Mouse (Mus musculus) hindbrain, embryonic 15.5 days (tissue): Measurements from ENCODE around the gene Ranbp3l. TPM values are rescaled to one million over a fixed set of nuclear protein-coding genes. Genes with fewer than 3 reads are reported as not detected.

ENCODE experiments used
- ATAC-seq: fragments of 200-750 bp; cut with Nextera tagmentation; 2 replicates; pipeline ENCODE4 v1.8.0; 2017; ENCODE audit warnings: low read depth, moderate number of reproducible peaks, moderate TSS enrichment; ENCODE audit not compliant: low FRiP score
- H3K27ac ChIP-seq: fragments of 300-500 bp; sonication (generic); replicated peaks from 2 replicates; pipeline ENCODE4 v1.5.1; 2015; ENCODE audit warnings: mild to moderate bottlenecking, inconsistent platforms
- H3K27me3 ChIP-seq: fragments of 300-500 bp; sonication (generic); 2 replicates; pipeline ENCODE4 v1.6.1; 2015; ENCODE audit warnings: control low read depth, inconsistent platforms
- H3K36me3 ChIP-seq: fragments of 300-500 bp; sonication (generic); 2 replicates; pipeline ENCODE4 v1.6.1; 2015; ENCODE audit warnings: control low read depth, inconsistent platforms
- H3K4me1 ChIP-seq: fragments of 300-500 bp; sonication (generic); replicated peaks from 2 replicates; pipeline ENCODE4 v1.6.1; 2015; ENCODE audit warnings: control low read depth, inconsistent platforms
- H3K4me2 ChIP-seq: fragments of 300-500 bp; sonication (generic); 2 replicates; pipeline ENCODE4 v1.6.1; 2015; ENCODE audit warnings: moderate library complexity, mild to moderate bottlenecking, inconsistent platforms
- H3K4me3 ChIP-seq: fragments of 300-500 bp; sonication (generic); 2 replicates; pipeline ENCODE4 v1.5.1; 2015; ENCODE audit warnings: mild to moderate bottlenecking, inconsistent platforms
- H3K9ac ChIP-seq: fragments of 300-500 bp; sonication (generic); 2 replicates; pipeline ENCODE4 v1.6.1; 2015; ENCODE audit warnings: inconsistent platforms
- H3K9me3 ChIP-seq: fragments of 300-500 bp; sonication (generic); 2 replicates; pipeline ENCODE4 v1.6.1; 2016; ENCODE audit warnings: control low read depth, inconsistent platforms
- WGBS: fragments of 180-500 bp; shearing (Covaris S2); methylation state at CpG from one replicate; pipeline ENCODE4 v1.1.7; 2015; 5-methylcytosine and 5-hydroxymethylcytosine counted together
- polyA plus RNA-seq: library from polyadenylated mRNA; unstranded; fragments of >200 nt; fragmentation: Nextera tagmentation; extraction: Ambion mirVana; gene quantifications from 2 replicates; pipeline ENCODE4 v1.2.1, GENCODE M21; 2015

Ranbp3l gene
- polyA plus RNA-seq, 1 experiment from 2014 or later, result 12.4 TPM

GRCm38 (mm10) chr15:9071556-9072544 is 104.1 kb downstream of the Ranbp3l start:
- peak; percentile 63 for ATAC-seq
- Histone ChIP-seq H3K9ac (peak overlapping the region; percentile 80), H3K4me1 (peaks cover 39% of the 10 kb centered on the region), H3K27me3 (no peaks in the 10 kb centered on the region), H3K36me3 (no peaks in the 10 kb centered on the region), H3K27ac (peak overlapping the region; percentile 90), H3K9me3 (no peaks in the 10 kb centered on the region), H3K4me2 (peak overlapping the region; percentile 63), H3K4me3 (peak overlapping the region; percentile 84)
- under 1% methylated on average over 52 of the region's 66 CpGs for WGBS

- Histone ChIP-seq H3K4me3 (peak overlapping the region; percentile 84), H3K9ac (peak overlapping the region; percentile 80; the same call in 1 of the 2 replicates), H3K36me3 (no peaks in the 10 kb centered on the region), H3K27ac (no peak overlapping the region), H3K27me3 (no peaks in the 10 kb centered on the region), H3K4me2 (peak overlapping the region; percentile 63), H3K9me3 (no peaks in the 10 kb centered on the region), H3K4me1 (peaks cover 39% of the 10 kb centered on the region)
- 32% methylated on average over 5 of the region's 5 CpGs for WGBS
- no peak for ATAC-seq
These were observed 104.9 kb downstream of the Ranbp3l start for GRCm38 (mm10) chr15:9072630-9073029.

GRCm38 (mm10) chr15:9073067-9073608 is 105.4 kb downstream of the Ranbp3l start:
- H3K9me3 ChIP-seq, result no peaks in the 10 kb centered on the region
- H3K4me2 ChIP-seq, result peak overlapping the region; percentile 63
- H3K36me3 ChIP-seq, result no peaks in the 10 kb centered on the region
- peak overlapping the region; percentile 84 for H3K4me3 ChIP-seq
- H3K9ac ChIP-seq, result no peak overlapping the region
- H3K4me1 ChIP-seq, result peaks cover 39% of the 10 kb centered on the region
- no peaks in the 10 kb centered on the region for H3K27me3 ChIP-seq
- ATAC-seq, result no peak
- 48% methylated on average over 12 of the region's 12 CpGs for WGBS
- no peak overlapping the region for H3K27ac ChIP-seq

- WGBS, result 80% methylated on average over 5 of the region's 5 CpGs
- H3K27me3 ChIP-seq, result no peaks in the 10 kb centered on the region
- no peaks in the 10 kb centered on the region for H3K9me3 ChIP-seq
- H3K36me3 ChIP-seq, result no peaks in the 10 kb centered on the region
- ATAC-seq, result no peak
- H3K4me1 ChIP-seq, result peaks cover 39% of the 10 kb centered on the region
- peak overlapping the region; percentile 63 for H3K4me2 ChIP-seq
- no peak overlapping the region for H3K4me3 ChIP-seq
- no peak overlapping the region for H3K27ac ChIP-seq
- no peak overlapping the region for H3K9ac ChIP-seq
These were observed 105.9 kb downstream of the Ranbp3l start for GRCm38 (mm10) chr15:9073684-9074083.

- no peak overlapping the region for H3K4me3 ChIP-seq
- no peak overlapping the region for H3K4me2 ChIP-seq
- 28% methylated on average over 2 of the region's 2 CpGs for WGBS
- H3K36me3 ChIP-seq, result no peaks in the 10 kb centered on the region
- no peak overlapping the region for H3K9ac ChIP-seq
- H3K4me1 ChIP-seq, result peaks cover 39% of the 10 kb centered on the region
- no peaks in the 10 kb centered on the region for H3K9me3 ChIP-seq
- no peak for ATAC-seq
- no peaks in the 10 kb centered on the region for H3K27me3 ChIP-seq
- no peak overlapping the region for H3K27ac ChIP-seq
These were observed 106.4 kb downstream of the Ranbp3l start for GRCm38 (mm10) chr15:9074139-9074538.

- WGBS, result 18% methylated on average over 4 of the region's 4 CpGs
- no peak overlapping the region for H3K4me2 ChIP-seq
- H3K27me3 ChIP-seq, result no peaks in the 10 kb centered on the region
- no peaks in the 10 kb centered on the region for H3K9me3 ChIP-seq
- no peak overlapping the region for H3K27ac ChIP-seq
- H3K9ac ChIP-seq, result no peak overlapping the region
- H3K4me1 ChIP-seq, result peaks cover 39% of the 10 kb centered on the region
- no peak for ATAC-seq
- H3K36me3 ChIP-seq, result no peaks in the 10 kb centered on the region
- H3K4me3 ChIP-seq, result no peak overlapping the region
These were observed 106.9 kb downstream of the Ranbp3l start for GRCm38 (mm10) chr15:9074671-9075070.

- whole genome bisulfite sequencing, result 74% methylated on average over 14 of the region's 14 CpGs
- no peak for ATAC-seq
These were observed 108.0 kb downstream of the Ranbp3l start for GRCm38 (mm10) chr15:9075608-9076200.

GRCm38 (mm10) chr15:9078481-9079300 is 110.9 kb downstream of the Ranbp3l start:
- Histone ChIP-seq H3K36me3 (no peaks in the 10 kb centered on the region), H3K9me3 (no peaks in the 10 kb centered on the region), H3K4me2 (no peak overlapping the region), H3K9ac (no peak overlapping the region), H3K4me1 (peaks cover 17% of the 10 kb centered on the region), H3K4me3 (no peak overlapping the region), H3K27ac (no peak overlapping the region), H3K27me3 (no peaks in the 10 kb centered on the region)
- ATAC-seq, result no peak
- WGBS, result 82% methylated on average over 12 of the region's 12 CpGs

More at GRCm38 (mm10) chr15:9075608-9076200, 108.0 kb downstream of the Ranbp3l start:
- Histone ChIP-seq H3K9me3 (no peaks in the 10 kb centered on the region), H3K4me2 (no peak overlapping the region), H3K4me3 (no peak overlapping the region), H3K9ac (no peak overlapping the region), H3K27ac (no peak overlapping the region), H3K27me3 (no peaks in the 10 kb centered on the region), H3K36me3 (no peaks in the 10 kb centered on the region), H3K4me1 (peaks cover 31% of the 10 kb centered on the region)

- ATAC-seq, result no peak
These were observed 111.9 kb downstream of the Ranbp3l start for GRCm38 (mm10) chr15:9079626-9080025.

GRCm38 (mm10) chr15:9080206-9080605 is 112.5 kb downstream of the Ranbp3l start:
- Histone ChIP-seq H3K9me3 (no peaks in the 10 kb centered on the region), H3K27ac (no peak overlapping the region), H3K9ac (no peak overlapping the region), H3K4me2 (no peak overlapping the region), H3K4me3 (no peak overlapping the region), H3K27me3 (no peaks in the 10 kb centered on the region), H3K36me3 (no peaks in the 10 kb centered on the region), H3K4me1 (peaks cover 6% of the 10 kb centered on the region)
- WGBS, result 74% methylated on average over 4 of the region's 4 CpGs
- no peak for ATAC-seq

More at GRCm38 (mm10) chr15:9079626-9080025, 111.9 kb downstream of the Ranbp3l start:
- Histone ChIP-seq H3K36me3 (no peaks in the 10 kb centered on the region), H3K4me3 (no peak overlapping the region), H3K9ac (no peak overlapping the region), H3K9me3 (no peaks in the 10 kb centered on the region), H3K27ac (no peak overlapping the region), H3K4me1 (peaks cover 9% of the 10 kb centered on the region), H3K4me2 (no peak overlapping the region), H3K27me3 (no peaks in the 10 kb centered on the region)
- WGBS, result 71% methylated on average over 5 of the region's 5 CpGs

- WGBS, result 90% methylated on average over 3 of the region's 3 CpGs
- ATAC-seq, result peak; percentile 34; the same call in 1 of the 2 replicates
- no peaks in the 10 kb centered on the region for H3K36me3 ChIP-seq
- H3K4me1 ChIP-seq, result peaks cover 1% of the 10 kb centered on the region; the same call in 1 of the 2 replicates
- no peak overlapping the region for H3K9ac ChIP-seq
- H3K9me3 ChIP-seq, result no peaks in the 10 kb centered on the region
- no peaks in the 10 kb centered on the region for H3K27me3 ChIP-seq
- H3K4me3 ChIP-seq, result no peak overlapping the region
- no peak overlapping the region for H3K27ac ChIP-seq
- no peak overlapping the region for H3K4me2 ChIP-seq
These were observed 113.5 kb downstream of the Ranbp3l start for GRCm38 (mm10) chr15:9081294-9081693.
